Mouse (Mus musculus) gastrocnemius, postnatal 10 days (tissue): ENCODE measurements around the gene Rab43. TPM values are rescaled to one million over a fixed set of nuclear protein-coding genes. Genes with fewer than 3 reads are reported as not detected.
"Not testable (repeated sequence)": the region's sequence is repeated elsewhere in the genome, so short reads cannot be mapped to it uniquely, and the experiment has no call there.

Experiments
- DNase-seq: peaks from one replicate; pipeline ENCODE4 v3.0.0; 2021; ENCODE audit warnings: mixed read lengths
- total RNA-seq, 2 experiments: library from RNA; stranded (reverse); gene quantifications; 2 replicates each; pipeline ENCODE4 v1.2.3; 2021

Gene Rab43
- total RNA-seq, 2 experiments from 2014 or later: 10.1 to 14.9 TPM

DNA sequence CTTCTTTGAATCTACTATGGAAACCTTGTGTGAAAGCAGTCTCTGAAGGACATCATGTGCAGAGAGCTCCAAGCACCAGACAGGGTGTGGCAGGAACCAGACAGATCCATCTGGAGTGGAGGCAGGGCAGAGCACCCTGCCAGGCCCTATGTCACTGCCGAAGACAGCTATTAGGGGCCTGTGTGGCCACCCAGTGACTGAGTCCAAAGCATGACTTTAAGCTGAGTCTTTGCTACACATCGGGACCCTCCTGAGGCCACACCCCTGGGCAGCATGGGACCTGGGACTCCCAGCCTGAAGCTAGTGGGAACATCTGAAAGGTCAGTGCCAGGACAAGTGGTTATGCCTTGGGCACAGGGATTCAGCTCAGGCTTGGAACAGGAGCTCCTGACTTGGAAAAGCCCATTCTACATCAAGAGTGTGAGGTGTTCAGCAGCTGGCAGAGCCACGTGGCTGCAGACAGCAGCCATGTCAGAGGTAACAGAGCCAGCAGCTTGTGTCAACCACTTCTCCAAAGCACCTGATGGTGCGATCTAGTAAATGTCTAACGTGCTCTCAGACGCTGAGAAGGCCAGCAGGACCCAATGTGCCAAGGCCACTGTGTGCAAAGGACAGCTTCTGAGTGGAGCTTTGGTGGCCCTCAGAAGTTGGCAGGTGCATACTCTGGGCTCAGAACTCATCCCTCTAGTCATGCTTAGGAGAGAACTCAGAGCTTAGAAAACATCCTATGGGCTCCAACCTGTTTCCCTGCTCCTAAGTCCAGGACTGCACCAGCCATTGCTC is 24.7 kb downstream of the Rab43 start:
- DNase-seq: no peak

DNA sequence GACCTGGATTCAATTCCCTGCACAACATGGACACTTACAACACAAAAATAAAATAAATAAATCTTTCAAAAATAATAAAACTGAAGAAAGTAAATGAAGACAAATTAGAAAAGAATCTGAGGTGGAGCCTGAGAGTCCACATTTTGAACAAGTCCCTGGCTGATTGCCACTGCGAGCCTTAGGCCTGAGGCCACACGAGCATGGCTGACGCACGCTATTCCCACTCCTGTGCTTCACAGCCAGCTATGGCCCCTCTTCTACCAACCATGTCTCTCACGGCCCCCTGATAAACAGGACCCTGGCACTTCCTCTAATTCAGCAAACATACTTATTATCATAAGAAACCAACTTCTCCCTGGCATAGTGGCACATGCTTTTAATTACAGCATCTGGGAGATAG is 25.3 kb downstream of the Rab43 start:
- no peak for DNase-seq

DNA sequence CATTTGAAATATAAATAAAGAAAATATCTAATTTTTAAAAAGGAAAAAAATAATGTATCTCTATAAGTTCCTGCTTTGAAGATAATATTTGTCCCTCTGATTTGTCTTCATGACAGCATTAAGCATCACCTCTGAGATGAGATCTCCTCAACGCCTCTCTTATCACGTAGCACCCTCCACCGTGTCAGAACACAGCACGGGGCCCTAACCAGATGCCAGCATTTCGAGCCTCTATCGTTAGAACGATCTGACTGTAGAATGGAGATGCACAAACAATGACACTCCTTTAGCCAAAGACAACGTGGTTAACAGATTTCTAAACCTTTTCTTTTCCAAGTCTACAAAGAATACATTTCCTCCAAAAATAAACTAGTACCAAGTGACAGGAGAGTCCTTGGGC is 27.9 kb downstream of the Rab43 start:
- no peak for DNase-seq

- DNase-seq: no peak
Observed at GRCm38 (mm10) chr6:87780546-87781301, 31.2 kb downstream of the Rab43 start.

DNA sequence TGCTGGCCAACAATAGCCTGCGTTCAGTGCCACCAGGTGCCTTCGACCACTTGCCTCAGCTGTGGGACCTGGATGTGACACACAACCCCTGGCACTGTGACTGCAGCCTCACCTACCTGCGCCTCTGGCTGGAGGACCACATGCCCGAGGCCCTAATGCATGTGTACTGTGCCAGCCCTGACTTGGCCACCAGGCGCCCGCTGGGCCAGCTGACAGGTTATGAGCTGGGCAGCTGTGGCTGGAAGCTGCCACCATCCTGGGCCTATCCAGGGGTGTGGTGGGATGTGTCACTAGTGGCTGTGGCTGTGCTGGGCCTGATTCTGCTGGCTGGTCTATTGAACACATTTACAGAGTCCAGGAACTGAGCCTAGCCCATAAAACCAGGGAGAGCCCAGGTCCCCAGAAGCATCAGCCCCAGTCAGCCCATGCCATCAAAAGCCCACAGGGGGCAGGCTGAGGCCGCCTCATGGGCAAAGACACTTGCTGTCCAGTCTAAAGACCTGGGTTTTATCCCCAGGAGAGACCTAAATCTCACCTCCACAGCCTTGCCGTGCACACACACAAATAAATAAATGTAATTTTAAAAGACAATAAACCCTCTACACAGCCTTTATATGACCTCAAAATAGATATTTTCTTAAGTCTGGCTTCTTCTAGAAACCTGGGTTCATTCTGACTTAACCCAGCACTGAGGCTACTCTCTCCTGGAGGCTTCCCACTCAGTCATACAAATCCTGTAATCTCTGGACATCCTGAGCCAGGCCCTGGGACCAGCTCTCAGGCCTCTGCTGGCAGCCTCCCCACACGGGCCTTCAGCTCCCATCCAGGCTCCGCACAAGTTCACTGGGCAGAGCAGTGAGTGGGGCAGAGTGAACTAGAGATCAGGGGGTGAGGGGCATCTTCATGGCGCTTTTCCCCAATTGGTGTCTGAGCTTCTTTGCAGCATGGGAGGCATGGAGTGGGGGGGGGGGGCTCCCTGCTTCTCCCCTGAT is 32.5 kb downstream of the Rab43 start:
- no peak for DNase-seq

DNA sequence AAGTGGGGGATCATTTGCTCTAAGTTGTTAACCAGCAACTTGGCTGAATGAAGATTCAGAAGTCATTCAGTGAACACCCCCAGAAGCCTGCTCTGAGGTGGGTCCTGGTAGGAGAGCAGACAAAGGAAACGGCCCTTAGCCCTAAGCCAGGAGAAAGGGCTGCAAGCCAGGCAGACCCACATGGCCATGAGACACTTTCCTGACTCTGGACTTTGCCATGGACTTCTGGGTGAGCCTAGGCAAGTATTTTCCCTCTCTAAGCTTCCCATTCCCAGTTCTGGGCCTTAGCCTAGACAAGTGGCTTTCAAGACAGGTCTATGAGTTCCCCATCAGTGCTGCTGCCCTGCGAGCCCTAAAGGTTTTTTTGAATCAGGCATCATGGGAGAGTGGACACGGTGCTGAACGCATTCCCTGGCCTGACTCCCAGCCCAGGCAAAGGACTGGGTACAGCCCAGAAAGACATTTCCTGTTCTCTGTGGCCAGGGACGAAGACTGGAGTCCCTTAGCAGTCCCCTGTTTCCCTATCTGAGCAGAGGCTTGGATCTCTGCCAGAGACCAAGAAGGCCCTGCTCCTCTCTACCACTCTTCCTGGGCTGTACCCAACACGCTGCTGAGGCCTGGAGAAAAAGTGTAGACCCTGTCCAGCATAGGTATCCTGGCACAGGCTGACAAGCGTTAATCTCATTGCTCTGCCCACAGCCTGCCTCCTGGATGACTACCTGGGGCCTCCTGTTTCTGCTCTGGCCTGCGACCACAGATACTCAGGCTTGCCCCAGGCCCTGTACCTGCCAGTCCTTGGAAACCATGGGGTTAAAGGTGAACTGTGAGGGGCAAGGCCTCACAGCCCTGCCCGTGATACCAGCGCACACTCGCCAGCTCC is 33.4 kb downstream of the Rab43 start:
- DNase-seq: no peak

GRCm38 (mm10) chr6:87777842-87778241 is 34.1 kb downstream of the Rab43 start, which contains the start of gene Gp9:
Gene Gp9 (plus strand): TSS chr6:87778072.
- no peak for DNase-seq

DNA sequence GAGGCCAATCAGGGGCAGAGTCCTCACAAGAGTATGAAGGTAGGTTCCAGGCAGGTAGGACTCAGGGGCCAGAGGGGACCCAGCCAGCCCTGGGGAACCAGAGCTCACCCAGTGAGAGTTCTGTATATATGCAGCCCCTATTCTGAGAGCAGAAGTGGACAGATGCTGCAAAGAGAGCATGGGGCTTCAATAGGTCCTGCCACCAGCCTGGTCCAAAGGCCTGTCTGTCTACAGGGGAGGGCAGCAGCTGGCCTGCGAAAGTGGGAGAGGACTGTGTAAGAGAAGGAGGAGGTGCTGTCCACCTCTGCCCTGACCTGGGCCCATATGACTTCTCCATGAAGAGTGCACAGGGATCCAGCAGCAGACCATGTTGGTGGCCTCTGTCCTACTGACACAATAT is 35.3 kb downstream of the Rab43 start:
- DNase-seq: no peak

DNA sequence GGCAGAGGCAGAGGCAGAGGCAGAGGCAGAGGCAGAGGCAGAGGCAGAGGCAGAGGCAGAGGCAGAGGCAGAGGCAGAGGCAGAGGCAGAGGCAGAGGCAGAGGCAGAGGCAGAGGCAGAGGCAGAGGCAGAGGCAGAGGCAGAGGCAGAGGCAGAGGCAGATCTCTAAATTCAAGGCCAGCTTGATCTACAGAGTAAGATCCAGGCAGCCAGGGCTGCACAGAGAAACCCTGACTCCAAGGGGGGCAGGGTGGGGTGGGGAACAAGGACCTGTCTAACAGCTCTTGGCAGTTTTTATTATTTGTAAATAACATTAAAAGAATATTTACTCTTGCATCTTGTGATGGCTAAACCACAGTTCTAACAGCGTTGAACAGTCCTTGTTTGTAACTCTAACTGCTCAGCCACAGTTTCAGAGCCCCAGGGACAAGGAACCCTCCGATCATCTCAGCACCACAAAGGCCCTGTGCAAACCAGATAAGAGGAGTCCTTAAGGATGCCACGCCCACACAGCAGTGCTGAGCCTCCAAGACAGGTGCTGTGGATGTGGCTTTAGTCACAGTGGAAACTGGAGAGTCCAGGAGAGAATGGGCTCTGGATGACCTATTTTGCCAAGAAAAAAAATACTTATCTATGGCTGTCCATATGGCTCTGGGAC is 36.2 kb downstream of the Rab43 start:
- DNase-seq: no peak

GRCm38 (mm10) chr6:87774909-87775308 is 37.1 kb downstream of the Rab43 start:
- no peak for DNase-seq

GRCm38 (mm10) chr6:87774466-87774865 is 37.5 kb downstream of the Rab43 start:
- DNase-seq: no peak

- no peak for DNase-seq
Observed at GRCm38 (mm10) chr6:87770626-87771025, 41.3 kb downstream of the Rab43 start.

- DNase-seq: not testable (repeated sequence)
Observed at GRCm38 (mm10) chr6:87764296-87764695, 47.7 kb downstream of the Rab43 start.

GRCm38 (mm10) chr6:87763376-87764280 is 48.3 kb downstream of the Rab43 start:
- no peak for DNase-seq

DNA sequence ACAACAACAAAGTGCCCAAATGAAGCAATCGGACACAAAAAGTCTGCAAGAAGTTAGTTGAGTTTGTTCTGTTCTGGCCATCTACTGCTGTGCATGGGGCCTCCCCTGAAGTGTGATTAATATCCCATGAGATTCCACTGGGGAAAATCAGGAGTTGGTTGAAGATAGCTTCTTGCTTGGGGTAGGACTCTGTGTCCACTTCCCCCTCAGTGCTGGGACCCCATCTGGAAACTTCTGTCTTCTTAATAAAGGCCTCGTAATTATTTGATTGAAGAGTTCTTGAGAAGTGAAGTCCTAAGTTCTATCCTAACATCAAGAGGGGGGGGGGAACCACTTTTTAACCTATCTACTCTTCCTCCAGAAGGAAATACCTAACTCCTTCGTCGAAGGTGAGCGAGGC is 49.8 kb downstream of the Rab43 start:
- no peak for DNase-seq

GRCm38 (mm10) chr6:87759850-87760249 is 52.1 kb downstream of the Rab43 start:
- DNase-seq: no peak

GRCm38 (mm10) chr6:87759404-87759803 is 52.6 kb downstream of the Rab43 start:
- no peak for DNase-seq

- no peak for DNase-seq
Observed at GRCm38 (mm10) chr6:87756896-87757295, 55.1 kb downstream of the Rab43 start.

DNA sequence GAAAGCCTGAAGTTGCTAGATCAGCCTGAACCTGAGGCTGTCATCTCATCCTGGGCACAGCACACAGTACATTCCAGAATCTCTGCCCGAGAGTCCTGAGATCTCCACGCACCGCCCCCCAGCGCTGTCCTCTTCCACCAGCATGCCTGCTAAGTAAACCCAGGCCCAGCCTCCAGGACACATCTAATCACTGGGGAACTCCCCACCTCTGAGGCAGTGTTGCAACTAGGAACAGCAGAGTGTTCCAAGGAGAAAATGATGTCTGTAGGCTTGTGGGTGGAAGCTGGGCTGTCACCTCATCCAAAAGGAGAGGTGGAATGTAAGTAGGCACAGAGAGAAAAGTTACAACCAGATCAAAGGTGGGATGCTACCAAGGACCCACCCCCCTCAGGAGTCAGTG is 56.8 kb downstream of the Rab43 start:
- no peak for DNase-seq

GRCm38 (mm10) chr6:87751574-87751973 is 60.4 kb downstream of the Rab43 start:
- no peak for DNase-seq
